Mouse (Mus musculus) kidney, postnatal 4 days (tissue): ENCODE data around the gene Ntng2.

Source experiments
- DNase-seq, 2 experiments: peaks; one replicate each; pipeline ENCODE4 v3.0.0; 2021; ENCODE audit warnings: mixed read lengths in 2 of 2

The Ntng2 gene

GRCm38 (mm10) chr2:29235811-29236210, 17.0 kb downstream of the Ntng2 start:
- DNase-seq, result no peak

- DNase-seq, result no peak
Observed at GRCm38 (mm10) chr2:29235026-29235425, 17.8 kb downstream of the Ntng2 start.

- DNase-seq, result no peak
Observed at GRCm38 (mm10) chr2:29234002-29234401, 18.8 kb downstream of the Ntng2 start.

- DNase-seq, result no peak
Observed at GRCm38 (mm10) chr2:29230191-29230835, 22.5 kb downstream of the Ntng2 start.

- no peak for DNase-seq
Observed at GRCm38 (mm10) chr2:29226671-29227070, 26.1 kb downstream of the Ntng2 start.

- DNase-seq, result no peak
Observed at GRCm38 (mm10) chr2:29223591-29224262, 29.1 kb downstream of the Ntng2 start.

GRCm38 (mm10) chr2:29222302-29222701, 30.5 kb downstream of the Ntng2 start:
- DNase-seq, result peak; percentile 49 to 56

GRCm38 (mm10) chr2:29218831-29219230, 34.0 kb downstream of the Ntng2 start:
- no peak for DNase-seq

GRCm38 (mm10) chr2:29217897-29218296, 34.9 kb downstream of the Ntng2 start:
- peak; percentile 20 to 31 for DNase-seq

- DNase-seq, result no peak
Observed at GRCm38 (mm10) chr2:29217042-29217441, 35.8 kb downstream of the Ntng2 start.

- peak; percentile 72 to 76 for DNase-seq
Observed at GRCm38 (mm10) chr2:29216286-29217012, 36.4 kb downstream of the Ntng2 start.

- no peak for DNase-seq
Observed at GRCm38 (mm10) chr2:29206156-29206555, 46.6 kb downstream of the Ntng2 start.

- no peak for DNase-seq
Observed at GRCm38 (mm10) chr2:29201223-29201955, 51.4 kb downstream of the Ntng2 start.

- DNase-seq, result peak; percentile 67 to 70
Observed at GRCm38 (mm10) chr2:29199909-29200308, 52.9 kb downstream of the Ntng2 start.

- DNase-seq, result no peak
Observed at GRCm38 (mm10) chr2:29198446-29198845, 54.4 kb downstream of the Ntng2 start.

- no peak for DNase-seq
Observed at GRCm38 (mm10) chr2:29196844-29197243, 56.0 kb downstream of the Ntng2 start.

- peak; percentile 87 to 89 for DNase-seq
Observed at GRCm38 (mm10) chr2:29194547-29195463, 58.0 kb downstream of the Ntng2 start.

- DNase-seq, result peak; percentile 18 to 39
Observed at GRCm38 (mm10) chr2:29193819-29194546, 58.8 kb downstream of the Ntng2 start.

GRCm38 (mm10) chr2:29192629-29193278, 60.1 kb downstream of the Ntng2 start:
- DNase-seq, result peak; percentile 31 to 45
